In genomic region chr10:7881971-7882370, GRCm38 (mm10) we compare ENCODE assay signal across 26 mouse cellular contexts. TPM values are rescaled to one million over a fixed set of nuclear protein-coding genes. Genes with fewer than 3 reads are reported as not detected.
A peak's percentile ranks its signal among the peaks of the same experiment; 100 is the strongest.
DNase-seq lines count a peak whose midpoint lies in the region; ATAC-seq lines count a peak whose summit lies in the region.
"Had no signal": no experiment of that assay in that cellular context is flagged by ENCODE, and none has a peak within 500 bp of the region (broad histone marks: within the 10 kb centered on the region; RNA-seq: fewer than 3 reads in every experiment).

No protein-coding gene starts in this region.

- H3K9me3 ChIP-seq in heart, embryonic 10.5 days, result no peaks in the 10 kb centered on the region
- H3K9me3 ChIP-seq in limb, embryonic 11.5 days (ENCODE audit: control insufficient read depth, low read length), result no peaks in the 10 kb centered on the region
- no peaks in the 10 kb centered on the region for H3K9me3 ChIP-seq in limb, embryonic 10.5 days (replicated peaks)
- H3K9me3 ChIP-seq in embryonic facial prominence, embryonic 10.5 days, result no peaks in the 10 kb centered on the region
- H3K9me3 ChIP-seq: embryonic facial prominence, embryonic 12.5 days; embryonic facial prominence, embryonic 15.5 days; forebrain, embryonic 12.5 days; forebrain, embryonic 15.5 days; G1E; heart, embryonic 12.5 days had no signal

- DNase-seq in heart, embryonic 10.5 days (ENCODE audit: low spot score), result peak; percentile 64
- no peak for DNase-seq in heart, postnatal 36 days
- peak; percentile 12 for DNase-seq in limb, embryonic 11.5 days (ENCODE audit: low spot score)
- no peak for DNase-seq in limb, embryonic 10.5 days (ENCODE audit: low spot score)
- DNase-seq in embryonic facial prominence, embryonic 10.5 days (ENCODE audit: low spot score), result peak; percentile 5
- DNase-seq: adrenal gland, postnatal 10 days; adrenal gland, postnatal 36 days; B cell, adult 2 months; cerebellum, adult 18-20 months; cerebellum, adult 9-10 months; gastrocnemius, postnatal 25 days; heart, postnatal 10 days; heart, postnatal 4 days had no signal

- no peak overlapping the region for H3K4me3 ChIP-seq in heart, embryonic 10.5 days
- no peak overlapping the region for H3K4me3 ChIP-seq in limb, embryonic 11.5 days (ENCODE audit: low read depth, low read length)
- H3K4me3 ChIP-seq in limb, embryonic 10.5 days, result no peak overlapping the region
- H3K4me3 ChIP-seq in embryonic facial prominence, embryonic 10.5 days, result no peak overlapping the region
- H3K4me3 ChIP-seq: embryonic facial prominence, embryonic 12.5 days; embryonic facial prominence, embryonic 15.5 days; forebrain, embryonic 12.5 days; forebrain, embryonic 15.5 days; heart, embryonic 12.5 days; heart, embryonic 15.5 days; hindbrain, embryonic 13.5 days had no signal

- no peak overlapping the region for H3K9ac ChIP-seq in limb, embryonic 11.5 days (ENCODE audit: low read length)
- H3K9ac ChIP-seq: embryonic facial prominence, embryonic 12.5 days; embryonic facial prominence, embryonic 15.5 days; forebrain, embryonic 12.5 days; forebrain, embryonic 15.5 days; heart, embryonic 12.5 days; heart, embryonic 15.5 days; hindbrain, embryonic 13.5 days had no signal

- 85% methylated on average over 3 of the region's 3 CpGs for WGBS in heart, embryonic 10.5 days
- WGBS in limb, embryonic 11.5 days, result 86% methylated on average over 3 of the region's 3 CpGs
- 94% methylated on average over 3 of the region's 3 CpGs for WGBS in limb, embryonic 10.5 days
- WGBS in embryonic facial prominence, embryonic 10.5 days, result 87% methylated on average over 3 of the region's 3 CpGs

- H3K4me1 ChIP-seq in heart, embryonic 10.5 days, result no peaks in the 10 kb centered on the region
- H3K4me1 ChIP-seq in limb, embryonic 11.5 days (ENCODE audit: control insufficient read depth, insufficient read depth, low read length), result no peaks in the 10 kb centered on the region
- no peaks in the 10 kb centered on the region for H3K4me1 ChIP-seq in limb, embryonic 10.5 days
- no peaks in the 10 kb centered on the region for H3K4me1 ChIP-seq in embryonic facial prominence, embryonic 10.5 days
- H3K4me1 ChIP-seq: embryonic facial prominence, embryonic 12.5 days; embryonic facial prominence, embryonic 15.5 days; forebrain, embryonic 12.5 days; forebrain, embryonic 15.5 days; heart, embryonic 12.5 days; heart, embryonic 15.5 days; hindbrain, embryonic 13.5 days had no signal

- H3K27me3 ChIP-seq in heart, embryonic 10.5 days (ENCODE audit: insufficient read depth, poor library complexity, severe bottlenecking), result no peaks in the 10 kb centered on the region
- H3K27me3 ChIP-seq in limb, embryonic 11.5 days (ENCODE audit: control insufficient read depth, insufficient read depth, low read length), result no peaks in the 10 kb centered on the region
- H3K27me3 ChIP-seq in limb, embryonic 10.5 days (ENCODE audit: low read depth, poor library complexity, severe bottlenecking), result no peaks in the 10 kb centered on the region
- no peaks in the 10 kb centered on the region for H3K27me3 ChIP-seq in embryonic facial prominence, embryonic 10.5 days (replicated peaks; ENCODE audit: low read depth, poor library complexity, severe bottlenecking)
- H3K27me3 ChIP-seq: CH12.LX; embryonic facial prominence, embryonic 12.5 days; embryonic facial prominence, embryonic 15.5 days; forebrain, embryonic 12.5 days; forebrain, embryonic 15.5 days; heart, embryonic 12.5 days; heart, embryonic 15.5 days; hindbrain, embryonic 13.5 days had no signal

- no peak overlapping the region for H3K4me2 ChIP-seq in limb, embryonic 11.5 days (ENCODE audit: low read depth, severe bottlenecking)
- H3K4me2 ChIP-seq: embryonic facial prominence, embryonic 12.5 days; embryonic facial prominence, embryonic 15.5 days; forebrain, embryonic 12.5 days; forebrain, embryonic 15.5 days; heart, embryonic 12.5 days; heart, embryonic 15.5 days; hindbrain, embryonic 13.5 days had no signal

- H3K27ac ChIP-seq in heart, embryonic 10.5 days, result no peak overlapping the region
- H3K27ac ChIP-seq in limb, embryonic 11.5 days (replicated peaks; ENCODE audit: low read depth, low read length), result no peak overlapping the region
- no peak overlapping the region for H3K27ac ChIP-seq in limb, embryonic 10.5 days
- H3K27ac ChIP-seq in embryonic facial prominence, embryonic 10.5 days (replicated peaks), result no peak overlapping the region
- H3K27ac ChIP-seq: embryonic facial prominence, embryonic 12.5 days; embryonic facial prominence, embryonic 15.5 days; forebrain, embryonic 12.5 days; forebrain, embryonic 15.5 days; heart, embryonic 15.5 days; hindbrain, embryonic 13.5 days had no signal

- ATAC-seq in limb, embryonic 11.5 days (ENCODE audit: insufficient number of reproducible peaks, low FRiP score, low TSS enrichment, low read depth), result no peak
- ATAC-seq in erythroid progenitor cell, adult 5-6 weeks (replicated peaks; ENCODE audit: low FRiP score, poor library complexity, severe bottlenecking), result no peak
- ATAC-seq: forebrain, embryonic 15.5 days; hindbrain, embryonic 16.5 days; intestine, postnatal 0 days; Patski had no signal

- H3K36me3 ChIP-seq in heart, embryonic 10.5 days, result no peaks in the 10 kb centered on the region
- H3K36me3 ChIP-seq in limb, embryonic 11.5 days (ENCODE audit: control insufficient read depth, insufficient read depth, low read length), result no peaks in the 10 kb centered on the region
- no peaks in the 10 kb centered on the region for H3K36me3 ChIP-seq in limb, embryonic 10.5 days
- no peaks in the 10 kb centered on the region for H3K36me3 ChIP-seq in embryonic facial prominence, embryonic 10.5 days (replicated peaks)
- H3K36me3 ChIP-seq: embryonic facial prominence, embryonic 12.5 days; embryonic facial prominence, embryonic 15.5 days; forebrain, embryonic 12.5 days; forebrain, embryonic 15.5 days; G1E; heart, embryonic 12.5 days; heart, embryonic 15.5 days; hindbrain, embryonic 13.5 days had no signal

- intact Hi-C loops in heart, postnatal 36 days (cut with DNase I), result loop anchor here (10.0 kb wide), 1 partner anchor 833 kb away; no protein-coding TSS in a partner anchor

RNA-seq across cellular contexts. Expression of gene Zc3h12d, which starts 49.7 kb away (rescaled TPM):
- 0.11 and 0.12 TPM in 2 replicates for polyA plus RNA-seq in heart, embryonic 10.5 days (2016; fragmentation: Nextera tagmentation; extraction: Ambion mirVana)
- under 1 TPM; 0.38 to 0.42 TPM for total RNA-seq in heart, postnatal 36 days (2021)
- 0.07 TPM in 2 replicates for polyA plus RNA-seq in limb, embryonic 11.5 days (2014; fragmentation: Nextera tagmentation; extraction: Ambion mirVana)
- not detected in 2 replicates for polyA plus RNA-seq in limb, embryonic 10.5 days (2016; fragmentation: Nextera tagmentation; extraction: Ambion mirVana)
- polyA plus RNA-seq in embryonic facial prominence, embryonic 10.5 days (2016; fragmentation: Nextera tagmentation; extraction: Ambion mirVana), result 0.09 and 0.12 TPM in 2 replicates
- total RNA-seq in erythroid progenitor cell, adult 5-6 weeks (2015; ENCODE audit: low replicate concordance), result 0.36 and 0.84 TPM in 2 replicates
- 0.38 and 0.90 TPM in 2 replicates for total RNA-seq in erythroid progenitor cell, adult 5-6 weeks (2017; ENCODE audit: low replicate concordance)
- polyA plus RNA-seq: forebrain, embryonic 12.5 days; G1E; Patski had no signal

Comparison
In these comparisons a context has a peak if more than half of its experiments do, and no peak if none do; other contexts are left out.
1. DNase-seq: peak in heart, embryonic 10.5 days (single experiment), limb, embryonic 11.5 days (single experiment) and embryonic facial prominence, embryonic 10.5 days (single experiment); none in heart, postnatal 36 days (0 of 2) and limb, embryonic 10.5 days (single experiment).